Mouse (Mus musculus) heart, postnatal 0 days (tissue): ENCODE results near the gene Cdv3.

Experiments used
- CTCF ChIP-seq: IDR thresholded peaks from 2 replicates; pipeline ENCODE4 v1.5.1; 2016; ENCODE audit warnings: antibody characterized with exemption, control low read depth, low read depth
- EP300 ChIP-seq: IDR thresholded peaks from 2 replicates; pipeline ENCODE4 v1.6.1; 2016; ENCODE audit warnings: antibody characterized with exemption, low read depth

DNA sequence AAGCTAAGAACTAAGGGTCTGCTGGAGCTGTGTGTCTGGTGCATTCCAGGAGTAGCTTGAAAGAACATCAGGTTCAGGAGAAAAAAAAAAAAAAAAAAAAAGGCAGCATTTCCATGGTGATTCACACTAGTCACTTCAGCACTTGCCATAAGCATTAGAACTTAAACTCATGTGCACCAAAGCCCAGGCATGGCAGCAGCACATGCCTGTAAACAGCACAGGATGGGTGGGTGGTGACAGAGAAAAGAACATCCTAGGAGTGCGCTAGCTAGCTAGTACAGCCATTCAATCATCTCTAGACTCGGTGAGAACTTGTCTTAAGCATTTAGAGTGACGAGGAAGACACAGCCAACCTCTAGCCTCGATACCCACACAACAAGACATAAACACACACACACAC, 7.1 kb downstream of the Cdv3 start:
- TF ChIP-seq CTCF = no peak
- TF ChIP-seq EP300 = no peak
